Mouse (Mus musculus) olfactory bulb, adult 2 months (tissue): ENCODE results near the gene Pdgfb.

Source experiments
- CTCF ChIP-seq: fragments of 200-500 bp; IDR thresholded peaks from 2 replicates; pipeline ENCODE4 v1.5.1; 2012; ENCODE audit warnings: low read depth, mild to moderate bottlenecking, low read length, moderate library complexity; ENCODE audit not compliant: insufficient read depth
- POLR2A ChIP-seq: fragments of 200-500 bp; IDR thresholded peaks from 2 replicates; pipeline ENCODE4 v1.6.1; 2012; ENCODE audit warnings: mild to moderate bottlenecking, low read depth, low read length, moderate library complexity; ENCODE audit not compliant: insufficient read depth

DNA sequence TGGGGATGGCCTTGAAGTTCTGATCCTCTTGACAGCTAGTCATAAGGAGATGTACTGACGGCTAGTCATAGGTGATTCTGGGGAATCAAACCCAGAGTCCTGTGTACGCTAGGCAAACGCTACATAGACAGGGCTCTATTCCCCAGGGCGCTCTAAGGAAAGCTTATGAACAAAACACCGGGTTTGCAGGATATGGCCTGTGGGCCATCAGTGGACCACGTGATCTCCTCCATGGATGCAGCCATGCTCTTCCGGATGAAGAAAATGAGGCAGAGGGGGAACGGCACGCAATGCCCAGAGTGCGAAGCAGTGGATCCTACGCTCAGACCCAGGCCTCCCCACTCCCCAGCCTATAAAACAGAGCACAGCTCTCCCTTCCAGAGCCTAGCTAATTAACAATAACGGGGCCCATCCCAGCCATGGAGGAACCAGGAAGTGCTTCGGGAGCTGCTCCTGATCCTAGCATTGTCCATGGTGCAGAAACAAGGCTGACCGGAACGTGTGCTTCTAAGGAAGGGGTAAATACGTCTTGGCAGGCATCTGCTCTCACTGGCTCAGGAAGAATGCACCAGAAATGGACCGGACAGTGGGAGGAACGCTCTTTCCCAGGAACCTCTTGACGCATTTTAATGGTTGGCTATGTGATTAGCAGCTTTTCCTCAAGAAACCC lies 36.5 kb upstream of the Pdgfb start:
- TF ChIP-seq CTCF: no peak
- no peak for TF ChIP-seq POLR2A
